Mouse (Mus musculus) thymus, postnatal 14 days (tissue): ENCODE results near the gene Nat9.

Experiments
- DNase-seq: peaks from one replicate; pipeline ENCODE4 v3.0.0; 2021

Nat9 gene

DNA sequence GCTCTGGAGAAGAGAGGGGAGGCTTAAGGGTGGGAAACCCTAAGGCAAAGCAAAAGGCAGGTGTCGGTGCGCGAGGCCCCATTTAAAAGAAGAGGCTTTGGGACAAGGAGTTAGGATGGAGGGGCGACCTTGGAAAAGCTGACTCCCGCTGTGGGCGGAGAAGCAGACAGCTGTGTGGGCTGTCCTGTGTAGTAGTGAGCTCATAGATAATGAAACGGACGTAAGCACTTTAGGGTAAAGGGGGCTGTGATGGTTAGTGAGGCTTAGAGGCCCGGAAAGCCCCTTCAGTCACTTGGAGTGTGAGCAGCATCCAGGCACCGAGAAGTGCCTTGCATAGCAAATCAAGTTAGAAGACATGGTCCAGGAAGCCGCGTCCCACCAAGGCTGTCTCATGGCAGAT is at the start of gene Nat9:
Nat9 (minus strand) TSS at position 167 of the 400 bp plus-strand sequence.
- peak; percentile 36 for DNase-seq

GRCm38 (mm10) chr11:115236570-115236969 is 48.9 kb upstream of the Nat9 start:
- DNase-seq: no peak

DNA sequence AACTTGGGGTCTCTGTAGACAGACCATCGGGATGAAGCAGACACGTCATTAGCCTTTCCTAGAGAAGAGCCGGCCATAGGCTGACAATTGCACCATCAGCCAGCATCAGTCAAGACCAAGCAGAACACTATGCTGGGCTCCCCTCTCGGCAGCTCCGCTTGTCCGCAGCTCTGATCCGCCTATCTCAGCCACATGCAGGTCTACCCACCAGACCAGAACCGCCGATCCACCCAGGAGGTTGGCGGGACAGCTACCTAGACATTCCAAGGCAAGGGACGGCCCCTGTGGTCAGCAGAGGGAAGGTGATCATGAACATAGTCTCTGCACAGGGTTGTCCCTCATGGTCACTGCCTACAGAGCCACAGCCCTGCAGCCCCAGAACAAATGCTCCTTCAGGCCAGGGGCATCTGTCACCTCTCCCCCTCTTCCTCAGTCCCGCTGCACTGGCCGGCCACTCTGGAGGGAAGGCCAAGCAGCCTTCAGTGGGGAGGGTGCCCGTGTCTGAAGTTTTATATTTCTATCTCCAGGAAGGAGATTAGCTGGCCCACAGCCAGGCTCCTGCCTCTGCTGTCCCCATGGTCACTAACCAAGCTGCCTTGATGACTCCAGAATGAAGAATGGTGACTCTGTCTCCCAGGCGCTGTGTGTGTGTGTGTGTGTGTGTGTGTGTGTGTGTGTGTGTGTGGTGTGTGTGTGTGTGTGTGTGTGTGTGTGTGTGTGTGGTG is 46.8 kb upstream of the Nat9 start:
- DNase-seq: no peak

- DNase-seq: no peak
These were observed 46.0 kb upstream of the Nat9 start for GRCm38 (mm10) chr11:115233526-115234290.

DNA sequence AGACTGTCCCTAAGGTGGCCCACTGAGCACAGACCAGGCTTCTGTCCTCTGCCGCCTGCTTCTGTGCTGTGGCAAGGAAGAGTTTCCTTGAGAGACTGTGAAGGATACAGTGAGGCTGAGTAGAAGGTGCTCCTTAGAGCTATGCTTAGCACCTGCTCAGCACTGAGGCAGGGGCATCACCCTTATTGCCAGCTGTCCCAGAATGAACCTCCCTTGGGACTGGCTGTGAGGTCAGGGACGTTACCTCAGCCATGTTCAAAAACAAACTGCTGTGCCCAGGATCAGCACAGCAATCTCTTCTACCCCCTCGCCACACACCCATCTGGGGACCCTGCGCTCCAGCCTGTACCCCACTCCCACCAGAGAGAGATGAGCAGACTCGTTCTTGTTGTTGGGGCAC is 45.2 kb upstream of the Nat9 start:
- no peak for DNase-seq

DNA sequence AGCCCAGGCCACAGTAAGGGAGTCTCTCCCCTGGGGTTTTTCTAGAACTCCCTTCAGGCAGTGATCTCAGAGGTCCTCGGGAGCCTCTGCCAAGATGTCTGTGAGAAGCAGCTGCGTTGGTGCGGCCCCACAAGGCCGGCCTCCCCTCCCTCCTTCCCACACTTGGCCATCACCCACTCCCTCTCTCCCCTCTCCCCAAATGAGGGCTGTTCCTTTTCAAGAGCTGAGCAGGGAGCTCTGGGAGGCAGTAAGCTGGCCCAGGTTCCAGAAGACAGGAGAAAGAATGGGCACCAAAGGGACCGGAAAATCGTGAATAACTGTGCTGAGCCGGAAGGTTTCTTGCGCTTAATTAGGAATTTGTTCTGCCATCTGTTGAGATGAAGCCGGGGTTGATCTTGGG is 44.3 kb upstream of the Nat9 start:
- no peak for DNase-seq

DNA sequence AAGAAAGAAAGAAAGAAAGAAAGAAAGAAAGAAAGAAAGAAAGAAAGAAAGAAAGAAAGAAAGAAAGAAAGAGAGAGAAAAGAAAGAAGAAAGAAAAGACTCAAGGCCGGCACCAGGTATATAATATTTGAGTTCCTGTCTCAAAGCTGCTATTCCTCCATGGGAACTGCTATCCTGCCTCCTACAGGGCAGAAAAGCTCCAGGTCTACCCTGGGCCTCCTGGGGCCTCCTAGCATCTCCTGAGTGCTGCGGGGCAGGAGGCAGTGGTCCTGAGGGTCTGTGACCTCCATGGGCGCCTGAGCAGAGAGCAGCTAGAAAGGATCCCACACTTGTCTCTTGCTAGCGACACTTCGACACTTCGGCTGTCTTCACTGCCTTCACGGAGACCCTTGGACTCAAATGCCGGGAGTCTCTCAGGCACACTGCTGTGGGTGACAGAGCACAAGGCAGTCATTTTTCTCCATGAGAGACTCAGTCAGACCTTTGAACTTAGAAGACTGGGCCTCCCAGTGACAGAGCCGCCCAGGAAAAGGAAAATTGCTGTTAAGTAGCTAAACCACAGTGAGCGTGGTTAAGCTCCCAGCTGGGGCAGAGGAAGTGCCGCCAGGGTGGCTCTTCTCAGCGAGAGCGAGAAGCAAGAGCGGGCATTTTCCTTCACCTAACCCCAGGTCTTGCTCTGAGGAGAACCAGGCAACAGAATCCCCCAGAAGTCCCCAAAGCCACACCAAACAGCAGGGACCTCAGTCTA is 43.7 kb upstream of the Nat9 start:
- DNase-seq: peak; percentile 86

GRCm38 (mm10) chr11:115229021-115229930 is 41.6 kb upstream of the Nat9 start:
- no peak for DNase-seq

- no peak for DNase-seq
These were observed 40.8 kb upstream of the Nat9 start for GRCm38 (mm10) chr11:115228430-115228829.

- no peak for DNase-seq
These were observed 40.0 kb upstream of the Nat9 start for GRCm38 (mm10) chr11:115227640-115228039.

DNA sequence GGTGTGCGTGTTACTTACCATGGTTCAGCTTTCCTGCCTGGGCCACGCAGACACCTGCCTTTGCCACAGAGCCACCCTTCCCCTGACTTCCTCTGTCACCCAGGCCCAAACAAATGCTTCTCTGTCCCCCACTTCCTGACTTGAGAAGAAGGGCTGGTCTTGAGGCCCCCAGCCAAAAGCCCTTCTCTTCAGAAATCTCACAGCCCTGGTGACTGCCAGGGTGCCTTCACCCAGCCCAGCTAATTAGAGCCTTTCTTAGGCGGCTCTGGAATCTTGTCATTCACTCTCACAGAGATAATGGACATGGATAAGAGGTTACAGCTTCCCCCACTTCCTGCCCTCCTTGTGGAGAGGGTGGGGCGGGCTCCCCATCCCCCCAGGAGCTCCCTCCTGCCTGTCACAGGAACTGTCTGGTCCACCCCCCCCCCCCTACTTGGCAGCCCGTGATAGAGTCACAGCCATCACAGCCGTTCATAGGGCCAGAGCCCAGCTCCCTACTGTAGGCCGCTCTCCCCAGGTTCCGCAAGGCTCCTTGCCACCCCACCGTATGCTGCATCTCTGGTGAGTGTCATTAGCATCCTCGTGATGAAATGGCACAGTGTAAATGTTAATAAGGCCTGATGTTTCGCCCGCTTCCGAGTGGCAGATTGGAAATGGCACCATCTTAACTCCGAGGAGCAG is 39.3 kb upstream of the Nat9 start:
- peak; percentile 72 for DNase-seq

DNA sequence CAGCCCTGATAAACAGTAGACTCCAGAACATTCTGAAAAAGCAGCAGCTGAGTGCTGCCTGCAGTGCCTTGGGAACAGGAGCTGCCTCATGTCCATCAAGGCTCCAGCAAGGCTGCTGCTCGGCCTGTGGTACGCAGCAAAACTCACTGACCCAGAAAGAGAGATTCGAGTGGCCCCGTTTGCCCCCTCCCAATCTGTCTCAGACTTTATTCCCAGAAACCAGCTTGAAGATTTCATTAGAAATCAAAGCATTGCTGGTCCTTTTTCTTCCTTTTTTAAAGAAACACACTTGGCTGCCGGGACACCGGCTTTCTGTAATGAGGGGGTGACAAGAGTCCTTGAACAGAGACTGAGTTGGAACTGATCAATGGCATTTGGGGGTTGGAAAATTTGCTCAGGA is 37.6 kb upstream of the Nat9 start:
- DNase-seq: no peak

GRCm38 (mm10) chr11:115224889-115225288 is 37.2 kb upstream of the Nat9 start:
- DNase-seq: peak; percentile 89

DNA sequence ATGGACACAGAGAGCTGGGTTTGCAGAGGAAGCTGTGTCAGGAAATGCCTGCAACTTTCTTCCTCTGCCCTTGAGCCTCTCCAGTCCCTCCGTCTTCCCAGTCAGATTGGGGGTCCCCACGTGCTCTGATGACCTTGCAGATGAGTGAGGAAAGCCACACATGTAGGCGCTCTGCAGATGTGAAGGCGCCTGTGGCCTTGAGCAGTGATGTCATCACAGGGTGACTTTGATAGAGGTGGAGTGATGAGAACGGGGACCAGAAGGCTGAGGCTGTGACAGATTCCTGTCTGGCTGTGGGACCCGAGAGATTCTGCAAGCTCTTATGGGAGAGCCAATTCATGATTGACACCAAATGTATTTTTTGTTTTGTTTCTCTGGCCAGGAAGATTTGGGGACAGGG is 36.2 kb upstream of the Nat9 start:
- no peak for DNase-seq

DNA sequence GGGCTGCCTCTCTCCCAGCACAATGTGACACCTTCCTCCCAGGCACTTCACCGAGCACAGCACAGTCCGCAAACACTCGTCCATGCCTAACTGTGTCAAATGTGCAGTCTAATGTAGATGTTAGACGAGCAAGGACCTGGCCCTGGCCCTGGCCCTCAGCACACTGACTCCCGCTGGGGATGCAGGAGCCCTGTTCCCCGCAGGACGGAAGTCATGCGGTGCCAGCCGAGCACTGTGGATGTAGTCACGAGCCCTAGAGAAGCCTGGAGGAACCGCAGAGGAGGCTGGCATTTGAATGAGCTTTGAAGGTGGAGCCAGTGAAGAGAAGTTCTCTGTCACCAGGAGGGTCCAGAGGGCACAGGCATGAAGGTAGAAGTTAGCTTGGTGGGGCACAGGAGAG is 35.8 kb upstream of the Nat9 start:
- DNase-seq: no peak

DNA sequence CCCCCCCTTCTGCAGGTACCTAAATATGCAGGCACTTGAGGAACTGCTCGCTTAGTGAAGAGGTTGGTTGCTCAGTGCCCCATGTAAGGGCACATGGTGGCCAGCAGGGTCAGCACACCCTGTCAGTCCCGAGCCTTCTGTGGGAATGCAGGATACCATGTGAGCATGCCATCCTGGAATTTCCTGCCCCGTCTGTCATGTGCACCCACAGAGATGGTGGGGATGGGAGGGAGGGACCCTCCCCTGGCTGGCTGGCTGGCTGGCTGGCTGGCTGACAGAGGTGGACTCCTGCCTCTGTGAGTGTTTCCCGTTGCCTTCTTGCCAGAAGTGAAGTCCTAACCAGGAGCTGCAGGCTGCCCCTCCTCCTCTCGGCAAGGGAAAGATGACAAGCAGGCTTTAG is 34.9 kb upstream of the Nat9 start:
- no peak for DNase-seq

- DNase-seq: no peak
These were observed 34.4 kb upstream of the Nat9 start for GRCm38 (mm10) chr11:115222077-115222476.

GRCm38 (mm10) chr11:115219685-115220084 is 32.0 kb upstream of the Nat9 start:
- DNase-seq: no peak

GRCm38 (mm10) chr11:115219263-115219662 is 31.6 kb upstream of the Nat9 start:
- DNase-seq: no peak

DNA sequence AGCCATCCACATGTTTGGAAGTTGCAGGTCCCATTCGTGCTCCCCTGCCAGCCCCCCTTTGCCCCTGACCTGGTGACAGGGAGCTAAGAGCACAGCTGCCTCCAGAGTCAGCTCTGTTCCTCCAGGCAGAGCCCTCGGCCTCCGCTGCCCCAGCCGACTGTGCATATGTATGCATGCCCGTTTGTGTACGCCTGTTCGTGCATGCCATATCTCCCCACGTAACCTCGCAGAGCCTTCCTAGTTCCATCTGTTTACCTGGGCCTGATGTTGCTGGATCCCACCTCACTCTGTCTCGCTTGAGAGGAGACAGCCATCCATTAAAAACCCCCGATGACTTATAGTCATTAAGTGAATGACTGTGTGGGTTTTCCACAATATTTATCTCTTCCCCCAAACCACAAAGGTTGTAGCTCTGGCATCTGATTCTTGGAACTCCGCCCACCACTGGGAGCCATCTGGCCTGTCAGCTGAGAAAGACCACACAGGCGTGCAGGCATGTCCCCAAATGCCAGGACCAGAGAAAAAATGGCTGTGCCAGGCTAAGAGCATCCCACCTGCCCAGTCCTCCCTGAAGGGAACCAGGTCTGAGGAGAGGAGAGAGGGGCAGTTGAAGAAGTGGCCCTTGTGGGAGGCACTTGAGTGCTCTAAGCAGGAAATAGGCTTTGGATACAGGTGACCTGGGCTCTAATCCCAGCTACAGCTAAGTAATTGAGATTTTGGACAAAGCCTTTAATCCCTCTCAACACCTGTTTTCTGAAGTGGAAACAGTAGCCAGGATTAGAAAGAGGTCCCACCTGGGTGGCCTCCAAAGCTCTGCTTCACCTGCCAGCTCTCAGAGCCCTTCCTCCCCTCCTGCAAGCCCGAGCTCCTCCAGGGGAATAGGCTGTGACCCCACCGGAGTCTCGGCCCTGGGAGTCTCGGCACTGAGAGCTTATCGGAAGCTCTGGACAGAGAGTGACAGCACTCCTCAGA is 30.1 kb upstream of the Nat9 start:
- no peak for DNase-seq

DNA sequence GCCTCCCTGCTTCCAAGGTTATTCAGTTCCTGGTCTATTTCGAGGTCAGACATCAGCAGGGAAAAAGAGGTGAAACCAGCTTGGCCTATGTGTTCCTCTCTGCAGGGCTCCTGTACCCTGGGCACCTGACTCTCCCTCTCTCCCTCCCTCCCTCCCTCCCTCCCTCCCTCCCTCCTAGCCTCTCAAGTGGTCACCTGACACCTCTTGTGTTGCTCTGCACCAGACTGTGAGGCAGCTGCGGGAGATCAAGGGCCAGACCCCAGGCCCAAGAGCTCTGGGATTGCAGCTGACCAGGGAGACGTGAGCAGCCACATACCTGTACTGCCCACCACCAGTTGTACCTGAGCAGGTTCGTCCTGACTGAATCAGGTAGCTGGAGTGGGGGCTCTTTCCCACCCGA is 27.5 kb upstream of the Nat9 start:
- DNase-seq: no peak
